Mouse (Mus musculus) thymus, adult 2 months (tissue): Measurements from ENCODE around the gene Ambra1.

ENCODE experiments used
- CTCF ChIP-seq: fragments of 200-500 bp; IDR thresholded peaks from 2 replicates; pipeline ENCODE4 v1.5.1; 2012; ENCODE audit warnings: mild to moderate bottlenecking, control low read depth, low read length, moderate library complexity, borderline replicate concordance; ENCODE audit not compliant: control insufficient read depth, poor library complexity, insufficient read depth; ENCODE audit errors: extremely low read depth
- POLR2A ChIP-seq: fragments of 200-500 bp; IDR thresholded peaks from 2 replicates; pipeline ENCODE4 v1.6.1; 2012; ENCODE audit warnings: mild to moderate bottlenecking, low read length, control low read depth, moderate library complexity; ENCODE audit not compliant: control insufficient read depth, poor library complexity, insufficient read depth; ENCODE audit errors: extremely low read depth

DNA sequence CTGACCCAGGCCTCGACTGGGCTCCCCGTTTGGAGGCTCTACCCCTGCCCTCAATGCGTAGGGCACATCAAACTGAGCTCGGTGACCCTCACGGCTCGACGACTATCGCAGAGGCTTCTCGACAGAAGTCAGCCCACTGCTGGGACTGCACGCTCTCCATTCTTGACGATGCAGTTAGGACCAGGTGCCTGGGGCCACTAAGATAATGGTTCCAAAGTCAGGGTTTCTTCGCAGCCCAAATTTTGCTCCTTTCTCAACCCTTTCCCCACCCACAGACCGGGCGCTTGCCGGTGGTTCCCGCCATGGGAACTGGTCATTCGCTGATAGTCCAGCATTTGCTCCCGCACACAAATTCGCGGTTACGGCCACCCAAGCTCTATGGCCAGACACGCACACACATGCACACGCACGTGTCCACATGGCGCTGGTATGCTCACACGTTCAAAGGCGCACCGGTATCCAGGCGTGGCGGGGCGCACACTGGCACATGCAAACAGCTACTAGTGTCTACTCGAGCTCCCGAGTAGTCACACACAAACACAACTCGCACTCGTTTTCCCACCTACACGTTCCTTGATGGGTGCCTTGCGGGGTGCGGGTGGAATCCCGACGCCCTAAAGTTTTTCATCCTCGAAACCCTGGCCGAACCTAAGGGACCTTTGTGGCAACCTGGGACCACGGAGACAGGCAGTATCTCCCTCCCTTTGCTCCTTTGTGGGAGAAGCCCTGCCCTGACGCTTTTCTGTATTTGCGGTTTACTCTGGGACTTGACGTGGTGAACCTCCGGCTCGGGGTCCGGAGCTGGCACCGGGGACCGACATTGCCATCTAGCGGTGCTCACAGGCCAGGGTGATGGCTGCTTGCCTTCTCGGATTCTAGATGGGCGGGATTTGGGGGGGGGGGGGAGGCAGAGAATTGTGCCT is 193.7 kb downstream of the Ambra1 start:
- TF ChIP-seq POLR2A = no peak
- TF ChIP-seq CTCF = peak; percentile 84
